Mouse (Mus musculus): Measurements from ENCODE around the gene Tob2.

Tob2 gene

DNA sequence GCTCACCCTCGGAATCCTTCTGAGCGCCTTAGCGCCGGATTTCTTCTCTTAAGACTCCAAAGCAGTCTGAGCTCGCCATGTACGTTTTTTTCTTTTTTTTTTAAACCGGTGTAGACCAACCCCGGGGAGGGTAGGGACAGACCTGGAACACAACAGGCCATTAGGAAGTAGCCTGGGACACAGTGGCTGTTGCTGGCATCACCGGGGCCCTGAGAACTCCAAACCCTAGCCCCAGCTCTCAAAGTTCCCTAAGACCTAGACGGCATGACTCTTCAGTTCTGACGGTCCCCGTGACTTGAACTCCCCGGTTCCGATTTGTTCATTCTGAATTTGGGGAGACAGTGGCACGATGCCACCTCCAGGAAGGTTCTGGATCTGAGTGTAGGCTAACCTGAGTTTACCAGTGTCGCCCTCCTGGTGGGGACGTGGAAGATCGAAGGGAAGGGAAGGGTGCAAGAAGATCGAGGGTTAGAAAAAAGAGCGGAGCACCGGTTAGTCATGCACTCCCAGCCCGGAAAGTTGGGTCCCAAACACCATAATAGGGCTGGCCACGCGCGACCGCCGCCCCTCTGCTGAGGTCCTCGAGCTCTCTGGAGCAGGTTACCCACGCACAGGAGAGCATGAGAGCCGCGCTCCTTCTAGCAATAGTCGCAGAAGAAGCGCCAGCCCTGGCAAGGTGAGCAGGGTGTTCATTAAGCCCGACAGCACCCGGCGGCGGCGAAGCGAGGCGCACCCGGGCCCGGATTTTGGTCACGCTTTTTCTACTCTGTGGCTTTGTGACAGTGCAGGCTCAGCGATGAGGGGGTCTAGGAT, at the start of gene Tob2:
Tob2 (minus strand) TSS at position 280 of the 813 bp plus-strand sequence.
- DNase-seq (ENCODE audit: low spot score in 2 of 2): peak; percentile 62 to 72

DNA sequence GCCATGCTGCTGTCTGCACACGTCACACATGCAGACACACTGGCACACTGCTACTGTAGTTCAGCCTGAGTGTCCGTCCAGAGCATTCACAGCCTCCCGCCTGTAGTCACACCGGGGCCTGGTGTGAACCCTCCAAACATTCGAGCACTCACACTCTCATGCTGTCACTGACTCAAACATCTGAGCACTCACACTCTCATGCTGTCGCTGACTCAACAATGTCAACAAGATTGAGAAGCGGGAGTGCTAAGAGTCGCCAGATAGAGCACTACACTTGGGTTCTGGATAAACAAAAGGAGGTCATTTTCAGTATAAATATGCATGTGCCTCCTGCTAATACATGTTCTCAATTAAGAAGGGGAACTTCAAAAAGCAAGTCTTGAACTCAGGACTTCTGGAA, 49.4 kb upstream of the Tob2 start:
- DNase-seq (ENCODE audit: low spot score in 2 of 2): no peak

DNA sequence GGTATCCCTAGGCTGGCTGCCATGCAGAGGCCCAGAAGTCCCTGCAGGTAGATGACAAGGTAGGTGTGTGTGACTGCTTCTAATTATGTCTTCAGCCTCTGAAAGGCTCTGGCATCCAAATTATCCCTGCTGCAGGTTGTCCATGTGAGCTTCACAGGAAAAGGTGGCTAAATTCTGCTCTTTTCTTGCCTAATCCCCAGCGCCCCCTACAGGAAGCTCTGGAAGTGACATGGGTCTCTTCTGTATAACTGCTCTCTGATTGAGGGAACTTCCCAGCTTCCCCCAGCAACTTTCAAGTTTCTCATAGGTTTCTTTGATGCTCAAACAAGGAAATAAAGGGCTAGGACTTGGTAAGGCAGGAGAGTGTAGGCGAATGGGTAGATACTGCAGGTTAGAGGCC, 46.3 kb upstream of the Tob2 start:
- peak; percentile 61 to 72 for DNase-seq (ENCODE audit: low spot score in 2 of 2)

DNA sequence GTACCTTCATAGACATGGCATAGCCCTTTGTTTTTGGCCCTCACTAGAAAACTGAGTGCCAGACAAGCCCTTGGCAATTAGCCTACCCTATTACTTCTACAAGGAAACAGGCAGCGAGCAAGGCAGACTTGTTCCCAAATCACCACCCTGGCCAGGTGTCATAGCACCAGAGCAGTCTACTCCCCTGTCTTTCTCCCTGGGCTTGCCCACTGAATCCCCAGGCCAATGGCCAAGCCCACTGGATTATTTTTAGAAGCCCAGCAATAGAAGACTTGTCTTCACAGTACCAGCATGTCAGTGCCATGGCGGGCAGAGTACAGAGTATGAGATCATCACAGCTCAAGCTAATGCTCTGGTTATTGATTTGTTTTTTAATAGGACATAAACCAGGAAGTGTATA, 40.2 kb upstream of the Tob2 start:
- DNase-seq (ENCODE audit: low spot score in 2 of 2): no peak

DNA sequence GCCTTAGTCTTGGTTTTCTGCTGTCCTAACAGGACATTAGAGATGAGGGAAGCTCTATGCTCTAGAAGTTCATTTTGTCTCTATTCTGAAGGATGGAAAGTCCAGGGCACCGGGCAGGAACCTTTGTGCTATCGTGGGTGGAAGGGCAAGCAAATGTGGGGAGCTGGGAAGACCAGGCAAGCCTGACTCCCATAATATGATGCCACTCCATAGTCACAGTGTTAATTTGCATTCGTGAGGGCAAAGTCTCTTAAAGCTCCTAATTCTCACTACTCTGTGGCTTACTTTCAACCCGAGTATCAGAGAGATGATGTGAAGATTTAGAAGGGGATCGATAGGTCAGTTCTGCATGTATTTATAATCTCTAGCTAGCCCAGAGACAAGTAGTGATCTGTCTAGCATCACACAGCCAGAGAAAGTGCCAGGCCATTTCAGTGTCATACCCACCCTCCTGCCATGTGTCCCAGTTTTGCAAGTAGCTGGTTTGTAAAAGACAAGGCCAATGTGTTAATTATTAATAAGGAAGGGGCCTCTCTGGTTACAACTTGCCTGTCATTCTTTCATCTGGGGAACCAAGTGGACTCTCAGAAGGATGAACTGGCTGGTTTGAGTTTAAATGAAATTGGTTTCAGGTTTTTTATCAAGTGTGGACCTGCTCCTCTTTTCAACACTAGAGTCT, 39.1 kb upstream of the Tob2 start:
- DNase-seq (ENCODE audit: low spot score in 2 of 2): no peak

DNA sequence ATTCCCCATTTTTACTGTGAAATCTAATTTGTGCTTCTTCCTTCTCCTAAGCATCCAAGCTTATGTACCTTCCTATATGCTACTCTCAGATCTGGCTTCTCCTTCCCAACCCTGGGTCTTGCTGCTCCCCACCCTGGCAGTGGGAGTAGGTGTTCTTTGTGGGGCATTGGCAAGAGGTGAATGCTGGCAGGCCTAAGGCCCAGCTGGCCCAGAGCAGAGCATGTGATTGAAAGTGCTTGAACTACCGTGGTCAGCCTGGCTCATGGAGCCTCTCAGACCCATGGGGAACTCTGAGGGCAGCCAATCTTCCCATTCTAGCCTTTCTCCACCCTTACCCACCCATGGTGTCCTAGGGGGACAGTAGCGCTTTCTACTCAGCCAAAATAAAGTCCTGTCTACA, 37.8 kb upstream of the Tob2 start:
- DNase-seq (ENCODE audit: low spot score in 2 of 2): no peak

DNA sequence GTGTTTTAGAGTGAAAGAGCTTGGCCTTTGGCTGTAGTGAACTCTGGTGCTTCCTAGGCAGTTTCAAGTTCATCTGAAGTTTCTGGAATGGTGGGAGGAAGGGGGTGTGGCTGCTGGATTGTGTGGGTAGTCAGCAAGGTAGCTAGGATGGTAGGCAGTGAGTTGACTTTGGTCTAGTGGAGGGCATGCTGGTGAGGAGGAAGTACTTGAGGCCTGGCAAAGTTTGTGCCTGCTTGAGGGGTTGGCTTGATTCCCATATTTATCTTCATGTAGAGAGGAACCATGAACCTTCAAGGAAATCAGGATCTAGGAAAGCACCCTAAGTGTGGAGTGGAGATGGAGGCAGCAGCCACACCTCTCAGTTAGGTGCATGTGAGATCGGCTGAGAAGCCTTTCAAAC, 35.4 kb upstream of the Tob2 start:
- no peak for DNase-seq (ENCODE audit: low spot score in 2 of 2)

DNA sequence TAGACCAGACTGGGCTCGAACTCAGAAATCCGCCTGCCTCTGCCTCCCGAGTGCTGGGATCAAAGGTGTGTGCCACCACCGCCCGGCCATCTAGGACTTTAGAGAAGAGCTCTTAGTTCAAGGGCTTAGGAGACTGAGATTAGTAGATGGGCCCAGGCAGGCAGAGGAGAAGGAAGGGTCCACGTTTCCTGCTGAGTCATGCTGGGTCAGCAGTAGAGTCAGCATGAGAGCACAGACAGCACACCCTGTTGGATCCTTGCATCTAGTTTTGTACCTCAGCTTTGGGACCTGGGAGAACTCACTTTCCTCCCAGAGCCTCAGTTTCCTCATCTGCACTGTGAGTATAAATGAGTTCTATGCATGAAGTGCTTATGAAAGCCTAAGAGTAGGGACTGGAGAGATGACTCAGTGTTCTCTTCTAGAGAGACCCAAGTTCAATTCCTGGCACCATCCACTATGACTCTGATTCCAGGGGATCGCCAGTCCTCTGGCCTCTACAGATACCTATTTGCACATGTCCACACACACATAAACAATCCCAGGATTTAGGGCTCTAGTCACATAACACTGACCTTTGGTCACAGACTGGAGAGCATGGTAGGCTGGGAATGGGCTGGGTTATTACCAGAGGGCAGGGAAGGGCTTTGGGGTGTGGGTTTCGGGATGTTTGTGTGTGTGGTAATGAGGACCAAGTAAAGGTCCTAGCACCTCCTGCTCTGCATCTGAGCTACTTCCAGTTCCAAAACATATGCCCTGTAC, 33.4 kb upstream of the Tob2 start:
- DNase-seq (ENCODE audit: low spot score in 2 of 2): no peak

DNA sequence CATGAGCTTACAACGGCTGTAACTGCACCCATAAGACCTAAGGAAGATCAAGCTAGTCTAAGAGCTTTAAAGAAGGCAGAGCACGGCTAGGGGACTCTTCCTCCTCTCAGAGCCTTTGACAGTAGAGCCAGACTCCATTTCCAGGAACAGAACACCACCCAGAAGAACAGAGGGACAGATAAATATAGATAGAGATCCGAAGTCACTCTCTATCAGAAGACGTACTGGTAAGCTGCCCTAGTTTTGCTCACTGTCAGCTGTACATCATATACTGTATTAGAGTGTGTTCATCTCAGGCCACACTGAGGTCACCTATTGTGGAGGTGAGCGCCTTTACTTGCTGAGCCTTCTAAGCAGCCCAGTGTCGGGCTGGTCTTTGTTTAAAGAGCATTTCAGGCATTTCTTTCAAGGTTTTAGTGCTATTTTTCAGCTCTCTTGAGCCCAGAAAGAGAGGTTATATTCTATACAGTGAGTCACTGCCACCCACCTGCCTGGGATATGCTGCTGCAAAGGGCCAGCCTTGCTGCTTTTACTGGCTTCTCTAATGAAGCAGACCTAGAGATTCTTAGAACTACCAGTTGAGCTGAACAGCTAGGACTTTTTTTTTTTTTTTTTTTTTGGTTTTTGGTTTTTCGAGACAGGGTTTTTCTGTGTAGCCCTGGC, 32.7 kb upstream of the Tob2 start:
- no peak for DNase-seq (ENCODE audit: low spot score in 2 of 2)

DNA sequence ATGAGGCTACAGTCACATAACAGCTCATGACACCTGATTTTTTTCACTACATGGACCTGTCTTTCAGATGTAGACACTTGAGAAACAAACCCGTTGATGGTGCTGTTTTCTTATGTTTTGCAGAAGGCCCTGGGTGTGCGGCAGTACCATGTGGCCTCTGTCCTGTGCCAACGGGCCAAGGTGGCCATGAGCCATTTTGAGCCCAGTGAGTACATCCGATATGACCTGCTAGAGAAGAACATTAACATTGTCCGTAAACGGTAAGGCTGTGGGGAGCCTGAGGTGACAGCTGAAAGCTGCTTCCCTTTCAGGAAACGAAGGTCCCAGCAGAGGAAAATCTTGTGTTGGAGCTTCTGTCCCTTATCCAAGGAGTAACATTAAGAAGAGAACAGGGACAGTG, 30.6 kb upstream of the Tob2 start:
- no peak for DNase-seq (ENCODE audit: low spot score in 2 of 2)

DNA sequence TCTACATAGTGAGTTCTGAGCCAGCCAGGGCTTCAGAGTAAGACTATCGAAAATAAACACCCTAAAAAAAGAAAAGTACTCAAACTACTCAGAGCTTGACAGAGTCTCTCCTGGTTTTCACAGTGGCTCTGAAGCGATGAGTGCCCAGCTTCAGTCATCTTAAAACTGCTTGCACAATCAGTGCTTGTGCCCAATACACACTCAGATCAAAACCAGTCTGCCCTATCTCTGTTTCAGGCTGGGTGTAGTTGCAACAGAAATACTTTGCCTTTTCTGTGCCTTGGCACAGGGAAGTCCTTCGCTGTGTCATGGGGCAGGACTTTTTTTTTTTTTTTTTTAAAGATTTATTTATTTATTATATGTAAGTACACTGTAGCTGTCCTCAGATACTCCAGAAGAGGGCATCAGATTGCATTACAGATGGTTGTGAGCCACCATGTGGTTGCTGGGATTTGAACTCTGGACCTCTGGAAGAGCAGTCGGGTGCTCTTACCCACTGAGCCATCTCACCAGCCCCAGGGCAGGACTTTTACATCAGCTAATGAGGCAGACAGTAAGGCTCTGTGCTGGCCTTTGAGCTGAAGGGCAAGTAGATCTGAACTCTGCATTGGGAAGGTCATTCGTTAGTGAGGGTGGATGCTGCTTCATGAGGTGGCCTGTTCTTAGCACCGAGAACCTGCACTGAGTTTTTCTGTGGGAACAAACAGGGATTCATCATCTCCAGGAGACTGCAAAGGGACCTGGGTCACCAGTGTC, 28.4 kb upstream of the Tob2 start:
- no peak for DNase-seq (ENCODE audit: low spot score in 2 of 2)

DNA sequence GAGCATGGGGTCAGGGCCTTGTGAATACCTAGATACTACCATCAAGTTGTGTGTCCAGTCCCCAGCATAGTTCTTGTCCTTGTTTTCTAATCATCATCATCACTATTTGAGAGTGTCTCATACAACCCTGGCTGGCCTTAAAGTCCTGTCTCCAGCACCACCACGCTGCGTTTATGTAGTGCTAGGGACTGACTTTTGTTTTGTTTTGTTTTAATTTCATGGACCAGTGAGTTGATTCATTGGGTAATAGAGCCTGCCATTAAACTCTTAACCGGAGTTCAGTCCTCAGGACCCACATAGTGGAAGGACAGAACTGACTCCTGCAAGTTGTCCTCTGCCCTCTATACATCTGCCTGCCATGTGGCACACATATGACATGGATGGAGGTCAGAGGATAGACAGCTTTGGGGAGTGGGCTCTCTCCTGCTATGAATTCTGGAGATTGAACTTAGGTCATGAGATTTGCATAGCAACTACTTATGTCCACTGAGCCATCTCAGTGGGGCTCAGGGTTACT, 26.9 kb upstream of the Tob2 start:
- no peak for DNase-seq (ENCODE audit: low spot score in 2 of 2)

DNA sequence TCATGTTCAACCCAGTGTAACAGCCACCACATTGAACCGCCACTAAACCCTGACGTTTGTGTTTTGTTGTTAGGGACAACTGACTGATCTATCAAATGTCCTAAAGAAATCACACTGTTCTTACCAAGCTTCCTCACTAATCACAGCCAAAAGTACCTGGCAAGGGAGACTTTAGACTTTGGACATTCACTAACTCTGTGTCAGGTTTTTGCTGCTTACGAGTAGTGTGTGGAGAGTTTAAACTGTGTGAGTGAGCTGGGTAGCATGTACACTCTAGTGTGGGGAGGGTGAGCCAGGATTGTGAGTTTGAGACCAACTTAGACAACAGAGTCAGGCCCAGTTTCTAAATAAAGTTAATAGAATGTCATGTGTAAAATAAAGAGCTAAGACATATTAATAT, 23.8 kb upstream of the Tob2 start:
- DNase-seq (ENCODE audit: low spot score in 2 of 2): no peak

DNA sequence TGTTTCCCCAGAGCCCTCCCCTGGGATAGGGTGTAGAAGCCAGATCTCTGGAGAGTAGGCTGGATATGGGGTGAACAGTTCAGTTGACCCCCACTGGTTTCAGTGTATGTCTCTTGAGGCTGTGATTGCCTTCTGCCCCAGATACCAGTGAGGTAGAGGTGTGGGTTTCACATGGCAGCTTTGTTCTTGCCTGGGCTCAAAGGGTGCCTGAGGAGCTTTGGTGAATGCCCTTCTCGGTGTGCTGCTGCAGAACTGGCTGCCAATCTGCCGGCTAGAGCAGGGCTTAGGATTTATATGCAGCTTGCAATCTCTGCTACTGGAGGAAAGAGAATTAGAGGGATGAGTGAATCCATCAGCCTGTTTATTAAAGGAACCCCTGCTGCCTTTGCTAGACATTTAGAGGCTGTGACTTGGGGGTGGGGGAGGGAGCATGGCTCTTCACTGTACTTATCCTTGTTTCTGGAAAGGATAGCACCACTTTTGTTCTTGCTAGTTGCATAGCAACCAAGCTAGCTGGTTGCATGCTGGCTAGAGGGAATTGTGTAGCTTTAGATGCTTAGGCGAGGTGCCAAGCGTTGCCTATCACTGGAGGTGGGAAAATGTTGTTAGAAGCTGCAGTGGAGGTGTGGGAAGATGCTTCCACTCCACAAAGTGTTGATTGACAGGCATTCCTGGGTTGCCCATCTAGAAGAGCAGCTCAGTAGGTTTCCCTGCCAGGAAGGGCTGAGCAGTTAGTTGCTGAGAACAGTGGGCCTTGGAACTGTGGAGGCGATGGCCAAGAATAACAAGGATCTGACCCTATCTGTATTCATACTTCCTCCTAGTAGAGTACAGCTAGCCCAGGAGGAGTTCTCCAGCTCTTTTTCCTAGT, 21.2 kb upstream of the Tob2 start:
- DNase-seq (ENCODE audit: low spot score in 2 of 2): peak; percentile 70 to 77

DNA sequence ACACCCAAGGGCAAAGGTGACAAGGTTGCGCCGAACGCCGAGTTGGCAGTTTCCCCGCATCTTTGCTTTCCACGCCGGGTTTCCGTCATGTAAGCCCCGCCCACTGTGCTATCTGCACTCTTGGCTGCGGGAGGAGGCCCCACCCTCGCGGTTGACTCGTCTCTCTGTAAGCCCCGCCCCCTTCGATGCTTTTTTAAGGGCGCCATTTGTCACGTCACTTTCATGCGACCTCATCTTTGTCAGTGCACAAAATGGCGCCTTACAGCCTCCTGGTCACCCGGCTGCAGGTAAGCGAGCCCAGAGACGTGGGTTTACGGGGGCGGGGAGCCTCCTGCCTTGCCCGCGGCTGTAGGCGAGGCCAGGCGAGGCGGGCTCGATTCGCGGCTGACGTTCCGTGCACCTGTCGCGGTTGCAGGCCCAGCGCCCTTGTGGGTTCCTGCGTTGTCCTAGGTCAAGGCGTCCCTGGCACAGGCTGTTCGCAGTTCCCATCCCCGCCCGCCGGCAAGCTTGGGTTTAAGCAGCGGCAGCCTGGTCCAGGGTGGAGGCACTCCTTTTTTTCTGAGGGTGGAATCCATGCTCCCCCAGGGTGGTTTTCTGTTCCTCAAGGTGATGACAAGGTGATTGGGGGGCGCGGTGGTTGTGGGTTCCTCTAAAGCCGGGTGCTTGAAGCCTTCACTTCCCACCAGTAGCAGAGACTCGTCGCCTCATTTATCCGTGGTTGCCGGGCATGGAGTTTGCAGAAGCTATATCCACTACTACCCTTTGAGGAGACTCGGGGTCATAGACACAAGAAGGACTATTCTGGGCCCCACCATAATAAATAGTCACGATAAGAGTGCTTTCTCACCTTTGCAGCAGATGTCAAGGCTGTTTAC, 13.9 kb upstream of the Tob2 start, which contains the start of gene Aco2:
Aco2 (plus strand) TSS at position 48 of the 875 bp plus-strand sequence.
- DNase-seq (ENCODE audit: low spot score in 2 of 2): peak; percentile 99 to 100

DNA sequence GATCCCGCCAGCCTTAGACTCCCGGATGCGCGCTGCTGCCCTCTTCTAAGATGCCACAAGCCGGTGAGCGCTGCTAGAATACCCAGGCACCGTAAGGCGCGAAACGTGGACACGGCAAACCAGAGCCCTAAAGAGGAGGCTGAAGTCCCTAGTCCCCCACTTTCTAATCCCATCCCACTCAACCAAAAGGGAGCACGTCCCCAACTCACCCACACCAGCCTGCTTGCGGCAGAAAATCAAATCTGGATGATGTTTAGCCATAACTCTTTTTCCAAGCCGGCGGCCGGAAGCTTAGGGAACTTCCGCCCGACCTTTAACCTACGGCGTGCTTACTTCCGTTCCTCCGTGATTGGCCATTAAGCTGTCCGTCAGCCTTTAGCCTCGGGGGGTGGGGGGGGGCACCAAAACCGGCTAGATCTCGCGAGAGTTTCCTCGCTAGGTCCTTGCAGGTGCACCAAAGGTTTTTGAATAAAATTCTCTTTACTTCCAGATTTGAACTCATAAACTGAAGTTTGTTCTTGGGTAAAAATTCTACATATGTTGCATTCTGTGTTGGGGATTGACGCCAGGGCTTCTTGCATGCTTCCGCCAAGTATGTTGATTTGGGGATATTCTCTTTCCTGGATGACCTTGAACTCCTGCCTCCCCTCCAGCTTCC, 13.1 kb upstream of the Tob2 start, which contains the start of gene Phf5a:
Phf5a (minus strand) TSS at position 308 of the 658 bp plus-strand sequence.
- peak; percentile 73 to 75 for DNase-seq (ENCODE audit: low spot score in 2 of 2)

DNA sequence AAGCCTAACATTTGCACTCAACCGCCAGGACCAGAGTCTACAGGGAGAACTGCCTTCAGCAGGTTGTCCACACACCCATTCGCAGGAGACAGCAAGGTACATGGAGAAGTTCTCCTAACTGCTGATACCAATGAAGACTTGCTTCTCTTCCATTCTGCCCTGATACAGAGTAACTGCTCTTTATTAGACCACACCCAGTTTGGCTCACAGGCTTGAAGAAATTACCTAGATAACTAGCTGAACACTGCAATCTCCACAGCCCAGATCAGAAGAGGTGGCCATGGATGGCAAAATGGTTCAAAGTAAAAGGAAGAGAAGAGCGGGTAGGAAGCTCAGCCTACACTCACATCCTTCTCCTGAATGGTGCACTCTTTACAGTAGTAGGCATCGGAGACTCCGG, 11.4 kb upstream of the Tob2 start:
- no peak for DNase-seq (ENCODE audit: low spot score in 2 of 2)

DNA sequence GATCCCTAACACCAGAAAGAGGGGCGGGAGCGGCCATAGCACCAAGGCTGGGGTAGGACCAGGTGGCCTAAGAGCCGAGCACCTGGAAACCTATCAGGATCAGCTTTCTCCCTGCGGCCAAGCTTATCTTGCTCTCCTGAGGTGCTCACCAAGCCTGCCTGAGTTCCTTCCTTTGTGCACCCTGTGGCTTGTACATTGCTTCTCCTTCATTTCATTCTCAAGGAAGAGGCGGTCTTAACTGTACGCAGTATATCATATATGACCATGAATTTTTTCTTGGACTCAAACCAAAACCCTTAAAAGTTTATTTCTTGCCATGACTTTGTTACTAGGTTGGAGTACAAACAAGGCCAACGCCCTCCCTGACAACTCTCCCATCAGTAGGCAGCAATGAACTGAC, 5.6 kb upstream of the Tob2 start:
- no peak for DNase-seq (ENCODE audit: low spot score in 2 of 2)
